Mouse (Mus musculus) brain, embryonic 18.5 days (tissue): ENCODE data around the gene Il4.

Experiments used
- DNase-seq: peaks from one replicate; pipeline ENCODE4 v3.0.0-alpha.2; 2012; ENCODE audit warnings: low read depth, low spot score

Gene Il4

GRCm38 (mm10) chr11:53618619-53619198, at the start of gene Il4:
Gene Il4, minus strand, starts transcription at chr11:53618669.
- DNase-seq, result no peak

GRCm38 (mm10) chr11:53664091-53664490, 45.6 kb upstream of the Il4 start:
- DNase-seq, result no peak

GRCm38 (mm10) chr11:53662794-53663674, 44.6 kb upstream of the Il4 start:
- no peak for DNase-seq

GRCm38 (mm10) chr11:53657828-53658227, 39.4 kb upstream of the Il4 start:
- DNase-seq, result no peak

GRCm38 (mm10) chr11:53657381-53657780, 38.9 kb upstream of the Il4 start:
- no peak for DNase-seq

- DNase-seq, result no peak
Measured at GRCm38 (mm10) chr11:53656558-53657202, 38.2 kb upstream of the Il4 start.

GRCm38 (mm10) chr11:53655043-53655442, 36.6 kb upstream of the Il4 start:
- no peak for DNase-seq

- no peak for DNase-seq
Measured at GRCm38 (mm10) chr11:53652427-53652826, 34.0 kb upstream of the Il4 start.

- no peak for DNase-seq
Measured at GRCm38 (mm10) chr11:53651441-53651840, 33.0 kb upstream of the Il4 start.

- no peak for DNase-seq
Measured at GRCm38 (mm10) chr11:53644017-53644416, 25.5 kb upstream of the Il4 start.

- DNase-seq, result no peak
Measured at GRCm38 (mm10) chr11:53642744-53643279, 24.3 kb upstream of the Il4 start.

GRCm38 (mm10) chr11:53637803-53638260, 19.4 kb upstream of the Il4 start:
- no peak for DNase-seq

GRCm38 (mm10) chr11:53637046-53637802, 18.8 kb upstream of the Il4 start:
- no peak for DNase-seq

GRCm38 (mm10) chr11:53636183-53636646, 17.7 kb upstream of the Il4 start:
- DNase-seq, result no peak

- DNase-seq, result no peak
Measured at GRCm38 (mm10) chr11:53635590-53636182, 17.2 kb upstream of the Il4 start.

GRCm38 (mm10) chr11:53634556-53634955, 16.1 kb upstream of the Il4 start, which contains the start of gene Il13:
Gene Il13, minus strand, starts transcription at chr11:53634702.
- DNase-seq, result no peak

GRCm38 (mm10) chr11:53633644-53634043, 15.2 kb upstream of the Il4 start:
- DNase-seq, result no peak

- no peak for DNase-seq
Measured at GRCm38 (mm10) chr11:53632122-53632733, 13.8 kb upstream of the Il4 start.

- DNase-seq, result peak; percentile 26
Measured at GRCm38 (mm10) chr11:53627859-53628258, 9.4 kb upstream of the Il4 start.

- DNase-seq, result no peak
Measured at GRCm38 (mm10) chr11:53626802-53627373, 8.4 kb upstream of the Il4 start.
